Mouse (Mus musculus): ENCODE data around the gene Kpna2. TPM values are rescaled to one million over a fixed set of nuclear protein-coding genes. Genes with fewer than 3 reads are reported as not detected.

The Kpna2 gene
- 335 and 390 TPM in 2 replicates for polyA plus RNA-seq (2014; fragmentation: Nextera tagmentation; extraction: Ambion mirVana)

DNA sequence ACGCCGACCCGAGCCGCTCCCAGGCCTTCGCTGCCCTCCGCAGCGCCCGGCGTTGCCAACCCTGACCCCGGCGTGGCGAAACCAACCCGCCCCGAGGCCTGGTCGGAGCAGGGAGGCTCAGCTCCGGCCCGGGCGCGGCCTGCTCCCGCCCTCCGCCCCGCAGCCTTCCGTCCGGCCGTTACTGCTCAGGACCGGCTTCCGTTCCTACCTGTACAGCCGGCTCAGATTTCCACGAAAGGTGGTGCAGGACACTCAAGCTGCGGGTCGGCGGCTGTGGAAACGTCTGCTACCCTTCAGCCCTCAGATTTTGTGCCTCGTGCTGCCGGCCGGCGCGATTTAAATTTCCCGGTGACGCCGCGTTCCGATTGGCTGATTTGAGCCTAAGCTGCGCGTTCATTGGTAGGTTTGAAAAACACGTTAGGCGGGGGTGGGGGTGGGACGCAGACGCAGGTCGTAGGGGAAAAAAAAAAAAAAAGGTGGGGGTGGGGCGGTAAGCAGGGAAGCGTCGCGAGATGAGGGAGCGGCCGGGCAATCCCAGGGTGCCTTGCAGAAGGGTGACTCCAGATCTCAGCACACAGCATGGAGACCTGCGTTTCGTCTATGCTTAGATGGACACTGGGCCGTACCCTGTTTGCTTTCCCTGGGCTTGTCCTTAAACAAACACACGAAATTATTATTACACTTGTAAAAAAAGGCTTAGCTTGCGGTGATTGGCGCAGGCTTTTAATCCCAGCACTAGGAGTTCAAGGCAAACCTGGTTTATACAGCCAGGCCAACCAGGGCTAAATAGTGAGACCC, at the start of gene Kpna2:
Gene Kpna2, minus strand, starts transcription at position 391 of the 798 bp plus-strand sequence.
- H3K4me1 ChIP-seq (ENCODE audit: control insufficient read depth, insufficient read depth, low read length): peaks cover 6% of the 10 kb centered on the region; the same call in 1 of the 2 replicates

GRCm38 (mm10) chr11:107046766-107047620, 47.7 kb upstream of the Kpna2 start:
- Histone ChIP-seq H3K9ac (ENCODE audit: low read length) (no peak overlapping the region), H3K4me2 (ENCODE audit: low read length) (no peak overlapping the region), H3K9me3 (replicated peaks; ENCODE audit: control insufficient read depth, low read length) (no peaks in the 10 kb centered on the region), H3K4me3 (ENCODE audit: low read depth, low read length) (no peak overlapping the region), H3K27me3 (replicated peaks; ENCODE audit: control insufficient read depth, insufficient read depth, low read length) (no peaks in the 10 kb centered on the region), H3K27ac (ENCODE audit: low read depth, low read length) (no peak overlapping the region), H3K36me3 (ENCODE audit: control insufficient read depth, insufficient read depth, low read length) (peaks cover 47% of the 10 kb centered on the region), H3K4me1 (ENCODE audit: control insufficient read depth, insufficient read depth, low read length) (no peaks in the 10 kb centered on the region)
- ATAC-seq: no peak
- DNase-seq (ENCODE audit: low spot score): no peak
- WGBS: 89% methylated on average over 15 of the region's 15 CpGs

More for the DNA sequence above, at the start of gene Kpna2:
- under 1% methylated on average over 61 of the region's 62 CpGs for WGBS
- Histone ChIP-seq H3K27me3 (replicated peaks; ENCODE audit: control insufficient read depth, insufficient read depth, low read length) (no peaks in the 10 kb centered on the region), H3K4me3 (ENCODE audit: low read depth, low read length) (peak within 1 kb of the TSS; percentile 96), H3K9me3 (replicated peaks; ENCODE audit: control insufficient read depth, low read length) (no peaks in the 10 kb centered on the region), H3K27ac (ENCODE audit: low read depth, low read length) (peak within 1 kb of the TSS; percentile 82), H3K4me2 (ENCODE audit: low read length) (peak within 1 kb of the TSS; percentile 67), H3K36me3 (ENCODE audit: control insufficient read depth, insufficient read depth, low read length) (peaks cover 30% of the 10 kb centered on the region), H3K9ac (ENCODE audit: low read length) (peak within 1 kb of the TSS; percentile 88)
- peak; percentile 96 for ATAC-seq
- DNase-seq (ENCODE audit: low spot score): peak; percentile 97

DNA sequence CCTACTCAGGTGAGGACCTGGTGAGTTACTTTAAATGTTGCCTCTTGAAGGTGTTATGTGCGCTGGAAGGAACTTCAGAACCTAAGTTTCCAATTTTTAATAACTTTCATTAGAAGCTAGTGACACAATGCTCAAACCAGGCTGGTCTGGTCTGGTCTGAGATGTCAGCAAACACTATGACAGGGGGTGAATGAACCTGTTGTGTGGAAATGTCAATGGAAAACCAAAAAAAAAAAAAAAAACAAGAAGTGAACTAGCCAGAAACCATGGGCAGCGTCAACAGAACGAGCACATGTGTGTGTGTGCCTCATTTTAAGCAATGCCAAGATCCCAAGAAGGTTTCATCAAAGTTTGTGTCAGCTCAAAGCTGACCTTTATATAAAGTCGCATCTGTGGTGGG, 46.2 kb upstream of the Kpna2 start:
- Histone ChIP-seq H3K4me1 (ENCODE audit: control insufficient read depth, insufficient read depth, low read length) (no peaks in the 10 kb centered on the region), H3K27ac (ENCODE audit: low read depth, low read length) (no peak overlapping the region), H3K27me3 (replicated peaks; ENCODE audit: control insufficient read depth, insufficient read depth, low read length) (no peaks in the 10 kb centered on the region), H3K9ac (ENCODE audit: low read length) (no peak overlapping the region), H3K36me3 (ENCODE audit: control insufficient read depth, insufficient read depth, low read length) (peaks cover 54% of the 10 kb centered on the region), H3K4me3 (ENCODE audit: low read depth, low read length) (no peak overlapping the region), H3K9me3 (replicated peaks; ENCODE audit: control insufficient read depth, low read length) (no peaks in the 10 kb centered on the region), H3K4me2 (ENCODE audit: low read length) (no peak overlapping the region)
- DNase-seq (ENCODE audit: low spot score) (no peak), ATAC-seq (no peak)
- WGBS: 90% methylated on average over 4 of the region's 4 CpGs

- no peak overlapping the region for H3K4me2 ChIP-seq (ENCODE audit: low read length)
- WGBS: 55% methylated on average over 5 of the region's 5 CpGs
- DNase-seq (ENCODE audit: low spot score) (peak; percentile 84), ATAC-seq (peak; percentile 58; the same call in 1 of the 2 replicates)
- H3K4me1 ChIP-seq (ENCODE audit: control insufficient read depth, insufficient read depth, low read length): no peaks in the 10 kb centered on the region
- no peak overlapping the region for H3K4me3 ChIP-seq (ENCODE audit: low read depth, low read length)
- no peaks in the 10 kb centered on the region for H3K9me3 ChIP-seq (replicated peaks; ENCODE audit: control insufficient read depth, low read length)
- no peak overlapping the region for H3K27ac ChIP-seq (ENCODE audit: low read depth, low read length)
- no peak overlapping the region for H3K9ac ChIP-seq (ENCODE audit: low read length)
- H3K36me3 ChIP-seq (ENCODE audit: control insufficient read depth, insufficient read depth, low read length): peaks cover 67% of the 10 kb centered on the region
- no peaks in the 10 kb centered on the region for H3K27me3 ChIP-seq (replicated peaks; ENCODE audit: control insufficient read depth, insufficient read depth, low read length)
Observed at GRCm38 (mm10) chr11:107044321-107044720, 45.0 kb upstream of the Kpna2 start.

DNA sequence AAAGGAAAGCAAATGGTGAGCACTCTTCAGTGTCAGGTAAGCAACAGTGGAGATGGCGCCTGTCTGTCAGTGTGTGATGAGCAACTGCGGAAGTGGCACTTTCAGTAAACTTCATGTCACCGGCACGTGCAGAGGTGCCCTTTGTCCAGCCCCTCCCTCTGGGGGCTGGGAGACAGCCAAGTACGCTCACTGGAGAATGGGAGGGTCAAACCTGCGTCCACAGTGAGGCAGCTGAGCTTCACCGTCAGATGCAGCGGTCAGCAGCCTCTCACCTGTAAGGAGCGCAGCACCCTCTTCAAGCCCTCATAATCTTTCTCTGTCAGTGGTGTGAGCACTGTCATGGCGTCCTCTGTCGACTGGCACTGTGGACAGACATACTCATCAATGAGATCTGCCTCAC, 44.0 kb upstream of the Kpna2 start:
- DNase-seq (ENCODE audit: low spot score) (no peak), ATAC-seq (no peak)
- H3K9me3 ChIP-seq (replicated peaks; ENCODE audit: control insufficient read depth, low read length): no peaks in the 10 kb centered on the region
- H3K4me2 ChIP-seq (ENCODE audit: low read length): no peak overlapping the region
- H3K27me3 ChIP-seq (replicated peaks; ENCODE audit: control insufficient read depth, insufficient read depth, low read length): no peaks in the 10 kb centered on the region
- no peak overlapping the region for H3K9ac ChIP-seq (ENCODE audit: low read length)
- H3K4me1 ChIP-seq (ENCODE audit: control insufficient read depth, insufficient read depth, low read length): no peaks in the 10 kb centered on the region
- no peak overlapping the region for H3K27ac ChIP-seq (ENCODE audit: low read depth, low read length)
- no peak overlapping the region for H3K4me3 ChIP-seq (ENCODE audit: low read depth, low read length)
- H3K36me3 ChIP-seq (ENCODE audit: control insufficient read depth, insufficient read depth, low read length): peaks cover 75% of the 10 kb centered on the region
- WGBS: 93% methylated on average over 11 of the region's 11 CpGs

- H3K4me1 ChIP-seq (ENCODE audit: control insufficient read depth, insufficient read depth, low read length): no peaks in the 10 kb centered on the region
- H3K36me3 ChIP-seq (ENCODE audit: control insufficient read depth, insufficient read depth, low read length): peaks cover 80% of the 10 kb centered on the region
- H3K4me2 ChIP-seq (ENCODE audit: low read length): no peak overlapping the region
- 85% methylated on average over 3 of the region's 3 CpGs for WGBS
- ATAC-seq (no peak), DNase-seq (ENCODE audit: low spot score) (no peak)
- no peaks in the 10 kb centered on the region for H3K9me3 ChIP-seq (replicated peaks; ENCODE audit: control insufficient read depth, low read length)
- H3K9ac ChIP-seq (ENCODE audit: low read length): no peak overlapping the region
- no peak overlapping the region for H3K4me3 ChIP-seq (ENCODE audit: low read depth, low read length)
- no peak overlapping the region for H3K27ac ChIP-seq (ENCODE audit: low read depth, low read length)
- no peaks in the 10 kb centered on the region for H3K27me3 ChIP-seq (replicated peaks; ENCODE audit: control insufficient read depth, insufficient read depth, low read length)
Observed at GRCm38 (mm10) chr11:107041396-107041795, 42.1 kb upstream of the Kpna2 start.

GRCm38 (mm10) chr11:107039417-107039816, 40.1 kb upstream of the Kpna2 start:
- DNase-seq (ENCODE audit: low spot score) (no peak), ATAC-seq (no peak)
- no peaks in the 10 kb centered on the region for H3K27me3 ChIP-seq (replicated peaks; ENCODE audit: control insufficient read depth, insufficient read depth, low read length)
- no peaks in the 10 kb centered on the region for H3K4me1 ChIP-seq (ENCODE audit: control insufficient read depth, insufficient read depth, low read length)
- H3K9me3 ChIP-seq (replicated peaks; ENCODE audit: control insufficient read depth, low read length): no peaks in the 10 kb centered on the region
- H3K9ac ChIP-seq (ENCODE audit: low read length): no peak overlapping the region
- H3K4me2 ChIP-seq (ENCODE audit: low read length): no peak overlapping the region
- H3K27ac ChIP-seq (ENCODE audit: low read depth, low read length): no peak overlapping the region
- no peak overlapping the region for H3K4me3 ChIP-seq (ENCODE audit: low read depth, low read length)
- WGBS: 94% methylated on average over 5 of the region's 5 CpGs
- H3K36me3 ChIP-seq (ENCODE audit: control insufficient read depth, insufficient read depth, low read length): peaks cover 76% of the 10 kb centered on the region

DNA sequence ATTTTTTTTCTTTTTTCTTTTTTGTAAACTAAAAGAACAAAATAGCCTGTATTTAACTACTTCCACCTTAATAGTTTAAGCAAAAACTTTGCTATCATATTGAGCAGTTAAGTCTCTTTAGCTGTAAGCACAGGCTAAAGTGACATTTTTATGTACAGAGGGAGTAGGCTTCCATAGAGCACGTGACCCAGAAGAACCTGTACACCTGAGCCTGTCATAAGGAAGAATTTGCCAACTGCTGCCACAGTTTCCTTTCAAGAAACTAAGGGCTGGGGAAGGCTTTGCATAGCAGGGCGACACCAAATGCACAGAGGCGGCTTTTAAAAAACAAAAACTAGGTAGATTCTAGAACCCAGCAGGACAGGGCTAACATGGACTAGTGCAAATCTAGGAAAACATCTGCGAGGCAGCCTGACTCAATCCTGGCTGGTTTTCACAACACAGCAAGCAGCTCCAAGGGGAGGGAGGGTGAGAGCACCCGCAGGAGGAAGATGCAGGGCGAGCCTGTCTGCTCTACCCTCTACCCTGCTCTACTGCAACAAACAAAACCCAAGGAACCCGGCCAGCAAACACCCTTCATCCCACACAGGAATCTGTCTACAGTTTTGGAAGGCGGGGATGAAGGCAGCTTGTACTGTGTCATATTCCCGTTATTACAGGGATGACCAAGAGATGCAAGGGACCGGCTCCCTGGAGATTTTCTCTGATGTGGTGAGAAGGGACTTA, 34.9 kb upstream of the Kpna2 start:
- H3K9me3 ChIP-seq (replicated peaks; ENCODE audit: control insufficient read depth, low read length): no peaks in the 10 kb centered on the region
- no peaks in the 10 kb centered on the region for H3K27me3 ChIP-seq (replicated peaks; ENCODE audit: control insufficient read depth, insufficient read depth, low read length)
- H3K9ac ChIP-seq (ENCODE audit: low read length): no peak overlapping the region
- H3K4me2 ChIP-seq (ENCODE audit: low read length): no peak overlapping the region
- WGBS: 89% methylated on average over 10 of the region's 10 CpGs
- H3K4me1 ChIP-seq (ENCODE audit: control insufficient read depth, insufficient read depth, low read length): peaks cover 6% of the 10 kb centered on the region; the same call in 1 of the 2 replicates
- peaks cover 36% of the 10 kb centered on the region for H3K36me3 ChIP-seq (ENCODE audit: control insufficient read depth, insufficient read depth, low read length)
- DNase-seq (ENCODE audit: low spot score) (no peak), ATAC-seq (no peak)
- H3K27ac ChIP-seq (ENCODE audit: low read depth, low read length): no peak overlapping the region
- H3K4me3 ChIP-seq (ENCODE audit: low read depth, low read length): no peak overlapping the region
